Mouse (Mus musculus) G1E (cell line): ENCODE data around the gene Gm11042.

Experiments used
- CTCF ChIP-seq: IDR thresholded peaks from 2 replicates; pipeline ENCODE4 v1.5.1; 2012; ENCODE audit warnings: low read depth, low read length, inconsistent platforms, mixed read lengths
- GATA1 ChIP-seq: IDR thresholded peaks from 2 replicates; pipeline ENCODE4 v1.6.1; 2012; ENCODE audit warnings: borderline replicate concordance, low read length, inconsistent platforms, mixed read lengths
- POLR2AphosphoS5 ChIP-seq: IDR thresholded peaks from 2 replicates; pipeline ENCODE4 v1.6.1; 2012; ENCODE audit warnings: low read depth, low read length, inconsistent platforms; ENCODE audit not compliant: insufficient replicate concordance

- TF ChIP-seq CTCF (no peak), GATA1 (no peak), POLR2AphosphoS5 (no peak)
Observed at GRCm38 (mm10) chr12:74301559-74301958, 14.6 kb downstream of the Gm11042 start.
